Mouse (Mus musculus): ENCODE data around the gene Vsig10. TPM values are rescaled to one million over a fixed set of nuclear protein-coding genes. Genes with fewer than 3 reads are reported as not detected.
"Not testable (repeated sequence)": the region's sequence is repeated elsewhere in the genome, so short reads cannot be mapped to it uniquely, and the experiment has no call there.

Gene Vsig10
- polyA plus RNA-seq, 1 experiment from 2014 or later = 11.7 TPM

- no peak overlapping the region for H3K27ac ChIP-seq
- 83% methylated on average over 10 of the region's 10 CpGs for WGBS
- no peak for ATAC-seq (ENCODE audit: insufficient number of reproducible peaks, low FRiP score, low TSS enrichment, low read depth)
- no peak overlapping the region for H3K4me3 ChIP-seq
- H3K27me3 ChIP-seq = no peaks in the 10 kb centered on the region
- H3K9ac ChIP-seq = no peak overlapping the region
- H3K4me2 ChIP-seq = no peak overlapping the region
- H3K9me3 ChIP-seq = no peaks in the 10 kb centered on the region
- peaks cover 91% of the 10 kb centered on the region for H3K36me3 ChIP-seq
- 0 out of 2 replicates have a peak, but pooled peaks cover 2% of the 10 kb centered on the region for H3K4me1 ChIP-seq
Observed at GRCm38 (mm10) chr5:117370592-117370991, 51.7 kb downstream of the Vsig10 start.

- H3K27ac ChIP-seq = no peak overlapping the region
- no peak for ATAC-seq (ENCODE audit: insufficient number of reproducible peaks, low FRiP score, low TSS enrichment, low read depth)
- no peaks in the 10 kb centered on the region for H3K9me3 ChIP-seq
- WGBS = 81% methylated on average over 9 of the region's 9 CpGs
- no peaks in the 10 kb centered on the region for H3K27me3 ChIP-seq
- H3K36me3 ChIP-seq = peaks cover 84% of the 10 kb centered on the region
- no peak overlapping the region for H3K4me2 ChIP-seq
- 0 out of 2 replicates have a peak, but pooled peaks cover 2% of the 10 kb centered on the region for H3K4me1 ChIP-seq
- H3K4me3 ChIP-seq = no peak overlapping the region
- H3K9ac ChIP-seq = no peak overlapping the region
Observed at GRCm38 (mm10) chr5:117373418-117373817, 54.5 kb downstream of the Vsig10 start.

- Histone ChIP-seq H3K4me1 (0 out of 2 replicates have a peak, but pooled peaks cover 2% of the 10 kb centered on the region), H3K27ac (no peak overlapping the region), H3K36me3 (peaks cover 84% of the 10 kb centered on the region), H3K9me3 (no peaks in the 10 kb centered on the region), H3K27me3 (no peaks in the 10 kb centered on the region), H3K4me2 (no peak overlapping the region), H3K4me3 (no peak overlapping the region), H3K9ac (no peak overlapping the region)
- ATAC-seq (ENCODE audit: insufficient number of reproducible peaks, low FRiP score, low TSS enrichment, low read depth) = no peak
- 80% methylated on average over 7 of the region's 7 CpGs for WGBS
Observed at GRCm38 (mm10) chr5:117374372-117375049, 55.6 kb downstream of the Vsig10 start.

GRCm38 (mm10) chr5:117376331-117376761 is 57.5 kb downstream of the Vsig10 start:
- WGBS = 76% methylated on average over 11 of the region's 11 CpGs
- H3K36me3 ChIP-seq = peaks cover 83% of the 10 kb centered on the region
- H3K4me1 ChIP-seq = 0 out of 2 replicates have a peak, but pooled peaks cover 2% of the 10 kb centered on the region
- H3K9ac ChIP-seq = no peak overlapping the region
- H3K4me2 ChIP-seq = no peak overlapping the region
- no peaks in the 10 kb centered on the region for H3K9me3 ChIP-seq
- no peak overlapping the region for H3K4me3 ChIP-seq
- no peaks in the 10 kb centered on the region for H3K27me3 ChIP-seq
- H3K27ac ChIP-seq = no peak overlapping the region
- ATAC-seq (ENCODE audit: insufficient number of reproducible peaks, low FRiP score, low TSS enrichment, low read depth) = no peak

- H3K9ac ChIP-seq; ATAC-seq (ENCODE audit: insufficient number of reproducible peaks, low FRiP score, low TSS enrichment, low read depth); H3K27ac ChIP-seq; H3K4me2 ChIP-seq; H3K4me3 ChIP-seq; H3K9me3 ChIP-seq; H3K27me3 ChIP-seq; H3K4me1 ChIP-seq: not testable (repeated sequence)
- peaks cover 81% of the 10 kb centered on the region for H3K36me3 ChIP-seq
- 94% methylated on average over 14 of the region's 14 CpGs for WGBS
Observed at GRCm38 (mm10) chr5:117377731-117378130, 58.8 kb downstream of the Vsig10 start.

- H3K9me3 ChIP-seq = no peaks in the 10 kb centered on the region
- H3K4me2 ChIP-seq = no peak overlapping the region
- H3K36me3 ChIP-seq = peaks cover 85% of the 10 kb centered on the region
- H3K27ac ChIP-seq = no peak overlapping the region
- H3K4me1 ChIP-seq = no peaks in the 10 kb centered on the region
- H3K27me3 ChIP-seq = no peaks in the 10 kb centered on the region
- H3K9ac ChIP-seq = no peak overlapping the region
- no peak overlapping the region for H3K4me3 ChIP-seq
- ATAC-seq (ENCODE audit: insufficient number of reproducible peaks, low FRiP score, low TSS enrichment, low read depth) = no peak
- WGBS = 77% methylated on average over 4 of the region's 4 CpGs
Observed at GRCm38 (mm10) chr5:117380199-117380598, 61.3 kb downstream of the Vsig10 start.

GRCm38 (mm10) chr5:117381785-117382184 is 62.9 kb downstream of the Vsig10 start:
- ATAC-seq (ENCODE audit: insufficient number of reproducible peaks, low FRiP score, low TSS enrichment, low read depth) = no peak
- Histone ChIP-seq H3K27ac (no peak overlapping the region), H3K9ac (no peak overlapping the region), H3K36me3 (peaks cover 79% of the 10 kb centered on the region), H3K4me3 (no peak overlapping the region), H3K27me3 (no peaks in the 10 kb centered on the region), H3K4me1 (no peaks in the 10 kb centered on the region), H3K9me3 (no peaks in the 10 kb centered on the region), H3K4me2 (no peak overlapping the region)
- 82% methylated on average over 7 of the region's 7 CpGs for WGBS

GRCm38 (mm10) chr5:117383198-117383597 is 64.3 kb downstream of the Vsig10 start:
- no peak overlapping the region for H3K4me3 ChIP-seq
- 88% methylated on average over 12 of the region's 12 CpGs for WGBS
- H3K9ac ChIP-seq = no peak overlapping the region
- H3K27ac ChIP-seq = no peak overlapping the region
- H3K4me1 ChIP-seq = peaks cover 12% of the 10 kb centered on the region
- no peak overlapping the region for H3K4me2 ChIP-seq
- no peaks in the 10 kb centered on the region for H3K9me3 ChIP-seq
- peaks cover 69% of the 10 kb centered on the region for H3K36me3 ChIP-seq
- H3K27me3 ChIP-seq = no peaks in the 10 kb centered on the region
- no peak for ATAC-seq (ENCODE audit: insufficient number of reproducible peaks, low FRiP score, low TSS enrichment, low read depth)

GRCm38 (mm10) chr5:117388296-117388751 is 69.4 kb downstream of the Vsig10 start:
- ATAC-seq (ENCODE audit: insufficient number of reproducible peaks, low FRiP score, low TSS enrichment, low read depth) = no peak
- Histone ChIP-seq H3K36me3 (peaks cover 23% of the 10 kb centered on the region), H3K4me2 (peak overlapping the region; percentile 72), H3K9ac (peak overlapping the region; percentile 79), H3K4me1 (peaks cover 17% of the 10 kb centered on the region), H3K9me3 (no peaks in the 10 kb centered on the region), H3K4me3 (peak overlapping the region; percentile 79), H3K27me3 (no peaks in the 10 kb centered on the region), H3K27ac (peak overlapping the region; percentile 64; the same call in 1 of the 2 replicates)
- 10% methylated on average over 16 of the region's 16 CpGs for WGBS

GRCm38 (mm10) chr5:117388877-117389276 is 70.0 kb downstream of the Vsig10 start, which contains the start of gene Rfc5:
Gene Rfc5 (minus strand): TSS chr5:117389047.
- Histone ChIP-seq H3K9ac (peak within 1 kb of the TSS; percentile 79), H3K9me3 (no peaks in the 10 kb centered on the region), H3K27ac (peak within 1 kb of the TSS; percentile 64), H3K4me1 (peaks cover 17% of the 10 kb centered on the region), H3K27me3 (no peaks in the 10 kb centered on the region), H3K4me2 (peak within 1 kb of the TSS; percentile 72), H3K36me3 (peaks cover 18% of the 10 kb centered on the region), H3K4me3 (peak within 1 kb of the TSS; percentile 79)
- 2% methylated on average over 32 of the region's 44 CpGs for WGBS
- peak; percentile 88 for ATAC-seq (ENCODE audit: insufficient number of reproducible peaks, low FRiP score, low TSS enrichment, low read depth)

GRCm38 (mm10) chr5:117390895-117391294 is 72.0 kb downstream of the Vsig10 start:
- H3K27me3 ChIP-seq = no peaks in the 10 kb centered on the region
- no peaks in the 10 kb centered on the region for H3K36me3 ChIP-seq
- 88% methylated on average over 1 of the region's 1 CpGs for WGBS
- no peaks in the 10 kb centered on the region for H3K9me3 ChIP-seq
- H3K4me3 ChIP-seq = no peak overlapping the region
- H3K4me1 ChIP-seq = peaks cover 17% of the 10 kb centered on the region
- no peak overlapping the region for H3K27ac ChIP-seq
- H3K9ac ChIP-seq = no peak overlapping the region
- ATAC-seq (ENCODE audit: insufficient number of reproducible peaks, low FRiP score, low TSS enrichment, low read depth) = no peak
- no peak overlapping the region for H3K4me2 ChIP-seq

GRCm38 (mm10) chr5:117395834-117396233 is 77.0 kb downstream of the Vsig10 start:
- WGBS = 86% methylated on average over 5 of the region's 5 CpGs
- Histone ChIP-seq H3K4me1 (no peaks in the 10 kb centered on the region), H3K9ac (no peak overlapping the region), H3K27me3 (no peaks in the 10 kb centered on the region), H3K36me3 (no peaks in the 10 kb centered on the region), H3K9me3 (no peaks in the 10 kb centered on the region), H3K4me3 (no peak overlapping the region), H3K27ac (no peak overlapping the region), H3K4me2 (no peak overlapping the region)
- ATAC-seq (ENCODE audit: insufficient number of reproducible peaks, low FRiP score, low TSS enrichment, low read depth) = no peak

All from limb, embryonic 15.5 days (tissue).